Comparison of ENCODE assay signal across 11 mouse cellular contexts in the genomic region with DNA sequence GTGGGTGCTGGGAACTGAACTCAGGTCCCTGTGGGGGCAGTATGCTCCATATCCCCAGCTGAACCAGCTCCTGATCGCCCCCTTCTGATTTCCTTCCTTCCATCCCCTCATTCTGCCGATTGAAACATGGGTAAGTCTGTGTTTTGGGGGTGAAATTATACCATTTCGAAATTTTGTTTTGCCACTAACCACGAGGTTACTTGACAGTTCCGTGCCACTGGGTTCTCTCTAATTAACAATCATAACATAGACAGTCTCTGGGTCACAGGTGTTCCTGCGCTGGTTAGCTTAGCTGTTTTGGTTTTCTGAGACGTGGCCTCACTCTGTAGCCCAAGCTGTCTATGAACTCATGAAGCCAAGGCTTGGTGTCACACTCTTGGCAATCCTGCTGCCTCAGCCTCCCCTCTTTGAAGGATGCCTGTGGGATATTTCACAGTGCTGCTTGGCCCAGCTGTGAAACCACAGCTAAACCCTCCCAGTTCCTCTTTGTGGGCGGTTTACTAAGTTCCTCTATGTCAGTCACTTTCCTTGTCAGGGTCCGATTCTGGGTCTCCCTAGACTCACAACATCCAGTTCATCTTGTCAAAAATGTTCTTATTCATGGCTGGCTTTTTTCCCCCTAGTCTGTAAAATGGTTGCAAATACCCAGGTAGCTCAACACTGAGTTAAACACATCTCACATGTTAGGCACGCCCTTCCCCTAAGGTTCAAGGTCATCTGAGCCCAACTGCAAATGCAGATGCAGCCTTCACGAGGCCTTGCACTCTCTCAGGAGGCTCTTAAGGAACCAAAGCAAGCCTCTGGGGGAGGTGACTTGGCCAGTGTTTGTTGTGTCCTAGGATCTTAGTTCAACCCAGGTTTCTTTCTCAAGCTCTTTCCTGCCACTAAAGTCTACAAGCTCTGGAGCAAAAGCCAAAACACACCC. TPM values are rescaled to one million over a fixed set of nuclear protein-coding genes. Genes with fewer than 3 reads are reported as not detected.
DNase-seq lines count a peak whose midpoint lies in the region.
"Had no signal": no experiment of that assay in that cellular context is flagged by ENCODE, and none has a peak within 500 bp of the region (broad histone marks: within the 10 kb centered on the region; RNA-seq: fewer than 3 reads in every experiment).

No protein-coding gene starts in this region.

- H3K4me3 ChIP-seq in heart, embryonic 10.5 days: no peak overlapping the region
- H3K4me3 ChIP-seq: forebrain, embryonic 10.5 days; midbrain, embryonic 12.5 days had no signal

- peak overlapping the region; percentile 65; the same call in 1 of the 2 replicates for H3K27ac ChIP-seq in heart, embryonic 10.5 days
- H3K27ac ChIP-seq: forebrain, embryonic 10.5 days; midbrain, embryonic 12.5 days had no signal

- DNase-seq in adrenal gland, adult 2 months: peak; percentile 32
- no peak for DNase-seq in adrenal gland, adult 8-10 months
- DNase-seq in 416B (ENCODE audit: low read depth): peak; percentile 85
- no peak for DNase-seq in heart, embryonic 10.5 days (ENCODE audit: low spot score)
- peak; percentile 36 for DNase-seq in naive thymus-derived CD4-positive, alpha-beta T cell, adult 2 months (ENCODE audit: low read depth)
- DNase-seq in layer of hippocampus, adult 18-20 months (ENCODE audit: low spot score in 2 of 2): no peak
- no peak for DNase-seq in cerebellum, postnatal 25 days
- no peak for DNase-seq in neural tube, embryonic 10.5 days (ENCODE audit: extremely low spot score, low spot score)
- DNase-seq: kidney, adult 18-20 months had no signal

- peaks cover 22% of the 10 kb centered on the region for H3K4me1 ChIP-seq in heart, embryonic 10.5 days
- H3K4me1 ChIP-seq: forebrain, embryonic 10.5 days; midbrain, embryonic 12.5 days had no signal

- H3K9me3 ChIP-seq in heart, embryonic 10.5 days: 0 out of 2 replicates have a peak, but pooled peaks cover 3% of the 10 kb centered on the region
- H3K9me3 ChIP-seq: forebrain, embryonic 10.5 days; midbrain, embryonic 12.5 days had no signal

- H3K36me3 ChIP-seq in heart, embryonic 10.5 days: no peaks in the 10 kb centered on the region
- H3K36me3 ChIP-seq: forebrain, embryonic 10.5 days; midbrain, embryonic 12.5 days had no signal

- no peaks in the 10 kb centered on the region for H3K27me3 ChIP-seq in heart, embryonic 10.5 days (ENCODE audit: insufficient read depth, poor library complexity, severe bottlenecking)
- H3K27me3 ChIP-seq: midbrain, embryonic 12.5 days had no signal

- 82% methylated on average over 11 of the region's 11 CpGs for WGBS in heart, embryonic 10.5 days

RNA-seq across cellular contexts. Expression of a gene that starts 21.9 kb away (rescaled TPM):
- total RNA-seq in adrenal gland, adult 2 months (2021): 10 to 100 TPM; 43.6 to 48.3 TPM
- 8.9 and 11.5 TPM in 2 replicates for polyA plus RNA-seq in adrenal gland, adult 2 months (2012; rRNA removed)
- 10 to 100 TPM in 3 of 4 experiments, 1 to 10 TPM in 1; 7.6 to 20.9 (median 15.8) TPM for total RNA-seq in adrenal gland, adult 8-10 months (2022)
- polyA plus RNA-seq in heart, embryonic 10.5 days (2016; fragmentation: Nextera tagmentation; extraction: Ambion mirVana): 3.1 and 6.0 TPM in 2 replicates
- under 1 TPM in 1 of 2 experiments, not detected in 1; 0.30 TPM for total RNA-seq in layer of hippocampus, adult 18-20 months (2021)

Comparison
In these comparisons a context has a peak if more than half of its experiments do, and no peak if none do; other contexts are left out.
1. DNase-seq: peak in adrenal gland, adult 2 months (single experiment), 416B (single experiment) and naive thymus-derived CD4-positive, alpha-beta T cell, adult 2 months (single experiment); none in adrenal gland, adult 8-10 months (single experiment), heart, embryonic 10.5 days (single experiment), layer of hippocampus, adult 18-20 months (0 of 2), cerebellum, postnatal 25 days (0 of 2) and neural tube, embryonic 10.5 days (single experiment).
2. RNA of a gene that starts 21.9 kb away (total RNA-seq): 43.6 to 48.3 TPM in adrenal gland, adult 2 months and 7.6 to 20.9 TPM in adrenal gland, adult 8-10 months; 0.30 TPM in layer of hippocampus, adult 18-20 months; every median in the first group is over 4 times any median in the second.